Mouse (Mus musculus) kidney, adult 9 months (tissue): ENCODE measurements around the gene Lipe.
"Not testable (repeated sequence)": the region's sequence is repeated elsewhere in the genome, so short reads cannot be mapped to it uniquely, and the experiment has no call there.

ENCODE experiments used
- DNase-seq: peaks from one replicate; pipeline ENCODE4 v3.0.0; 2022

Lipe gene

GRCm38 (mm10) chr7:25411861-25412260 lies 13.4 kb upstream of the Lipe start:
- no peak for DNase-seq

- DNase-seq, result no peak
These were observed 12.6 kb upstream of the Lipe start for GRCm38 (mm10) chr7:25410969-25411615.

- peak; percentile 46 for DNase-seq
These were observed 10.7 kb upstream of the Lipe start for GRCm38 (mm10) chr7:25409114-25409760.

- DNase-seq, result no peak
These were observed 8.0 kb upstream of the Lipe start for GRCm38 (mm10) chr7:25406468-25406867.

GRCm38 (mm10) chr7:25402671-25403101 lies 4.2 kb upstream of the Lipe start:
- peak; percentile 91 for DNase-seq

- no peak for DNase-seq
These were observed 3.5 kb upstream of the Lipe start for GRCm38 (mm10) chr7:25401986-25402385.

- no peak for DNase-seq
These were observed 3.0 kb upstream of the Lipe start for GRCm38 (mm10) chr7:25401551-25401950.

- DNase-seq, result not testable (repeated sequence)
These were observed 518 bp upstream of the Lipe start for GRCm38 (mm10) chr7:25399028-25399427.

GRCm38 (mm10) chr7:25396621-25397020 lies 1.9 kb downstream of the Lipe start:
- DNase-seq, result no peak

GRCm38 (mm10) chr7:25395558-25396521 lies 2.7 kb downstream of the Lipe start:
- DNase-seq, result peak; percentile 98

- no peak for DNase-seq
These were observed 3.3 kb downstream of the Lipe start for GRCm38 (mm10) chr7:25395186-25395557.

GRCm38 (mm10) chr7:25394754-25395153 lies 3.8 kb downstream of the Lipe start:
- peak; percentile 30 for DNase-seq

- DNase-seq, result peak; percentile 25
These were observed 4.9 kb downstream of the Lipe start for GRCm38 (mm10) chr7:25393451-25394210.

GRCm38 (mm10) chr7:25392851-25393250 lies 5.7 kb downstream of the Lipe start:
- DNase-seq, result no peak

GRCm38 (mm10) chr7:25391856-25392453 lies 6.6 kb downstream of the Lipe start:
- peak; percentile 85 for DNase-seq

GRCm38 (mm10) chr7:25390986-25391385 lies 7.5 kb downstream of the Lipe start:
- DNase-seq, result no peak

- peak; percentile 94 for DNase-seq
These were observed 8.3 kb downstream of the Lipe start for GRCm38 (mm10) chr7:25390054-25390770.

GRCm38 (mm10) chr7:25388916-25389315 lies 9.6 kb downstream of the Lipe start:
- DNase-seq, result no peak

- DNase-seq, result peak; percentile 16
These were observed 10.6 kb downstream of the Lipe start for GRCm38 (mm10) chr7:25387811-25388440.

GRCm38 (mm10) chr7:25385850-25386555 lies 12.5 kb downstream of the Lipe start:
- DNase-seq, result peak; percentile 96
